Mouse (Mus musculus) heart, embryonic 14.5 days (tissue): Measurements from ENCODE around the gene F930015N05Rik. TPM values are rescaled to one million over a fixed set of nuclear protein-coding genes. Genes with fewer than 3 reads are reported as not detected.

ENCODE experiments used
- polyA plus RNA-seq: library from polyadenylated mRNA; unstranded; fragments of >200 nt; fragmentation: Nextera tagmentation; extraction: Ambion mirVana; gene quantifications from 2 replicates; pipeline ENCODE4 v1.2.1, GENCODE M21; 2014

F930015N05Rik gene
- polyA plus RNA-seq, 1 experiment from 2014 or later: 0.54 TPM

Other genes starting within 250 kb of the F930015N05Rik start
- gene Hs3st3a1, start 1.3 kb downstream of the F930015N05Rik start, polyA plus RNA-seq: 0.61 and 0.88 TPM in 2 replicates